Mouse (Mus musculus) thymus, postnatal 10 days (tissue): ENCODE data around the gene Sptlc3.
A peak's percentile ranks its signal among the peaks of the same experiment; 100 is the strongest.

Experiments
- DNase-seq, 2 experiments: peaks; one replicate each; pipeline ENCODE4 v3.0.0; 2021; ENCODE audit warnings: low spot score in 2 of 2

Gene Sptlc3

GRCm38 (mm10) chr2:139637861-139638260, 144.1 kb downstream of the Sptlc3 start:
- no peak for DNase-seq

GRCm38 (mm10) chr2:139641757-139642385, 148.2 kb downstream of the Sptlc3 start:
- no peak for DNase-seq

GRCm38 (mm10) chr2:139649518-139649917, 155.8 kb downstream of the Sptlc3 start:
- DNase-seq, result no peak

- no peak for DNase-seq
These were observed 163.0 kb downstream of the Sptlc3 start for GRCm38 (mm10) chr2:139656750-139657149.

- DNase-seq, result no peak
These were observed 178.1 kb downstream of the Sptlc3 start for GRCm38 (mm10) chr2:139671838-139672237.

- DNase-seq, result no peak
These were observed 178.7 kb downstream of the Sptlc3 start for GRCm38 (mm10) chr2:139672371-139672770.

GRCm38 (mm10) chr2:139677065-139677762, 183.5 kb downstream of the Sptlc3 start:
- no peak for DNase-seq

GRCm38 (mm10) chr2:139677809-139678274, 184.1 kb downstream of the Sptlc3 start, which contains the start of gene Ism1:
Gene Ism1, plus strand, starts transcription at chr2:139678178.
- no peak for DNase-seq

- peak in 1 of 2 experiments; percentile 7 for DNase-seq
These were observed 184.8 kb downstream of the Sptlc3 start for GRCm38 (mm10) chr2:139678275-139679140.

- DNase-seq, result no peak
These were observed 188.8 kb downstream of the Sptlc3 start for GRCm38 (mm10) chr2:139682540-139682939.
